Mouse (Mus musculus) CD4-positive helper T cell, adult 2 months (primary cell): ENCODE results near the gene Ube2n.

Experiments
- DNase-seq: peaks from one replicate; pipeline ENCODE4 v3.0.0-alpha.2; 2012; ENCODE audit warnings: low read depth, missing footprints, low spot score

Gene Ube2n

DNA sequence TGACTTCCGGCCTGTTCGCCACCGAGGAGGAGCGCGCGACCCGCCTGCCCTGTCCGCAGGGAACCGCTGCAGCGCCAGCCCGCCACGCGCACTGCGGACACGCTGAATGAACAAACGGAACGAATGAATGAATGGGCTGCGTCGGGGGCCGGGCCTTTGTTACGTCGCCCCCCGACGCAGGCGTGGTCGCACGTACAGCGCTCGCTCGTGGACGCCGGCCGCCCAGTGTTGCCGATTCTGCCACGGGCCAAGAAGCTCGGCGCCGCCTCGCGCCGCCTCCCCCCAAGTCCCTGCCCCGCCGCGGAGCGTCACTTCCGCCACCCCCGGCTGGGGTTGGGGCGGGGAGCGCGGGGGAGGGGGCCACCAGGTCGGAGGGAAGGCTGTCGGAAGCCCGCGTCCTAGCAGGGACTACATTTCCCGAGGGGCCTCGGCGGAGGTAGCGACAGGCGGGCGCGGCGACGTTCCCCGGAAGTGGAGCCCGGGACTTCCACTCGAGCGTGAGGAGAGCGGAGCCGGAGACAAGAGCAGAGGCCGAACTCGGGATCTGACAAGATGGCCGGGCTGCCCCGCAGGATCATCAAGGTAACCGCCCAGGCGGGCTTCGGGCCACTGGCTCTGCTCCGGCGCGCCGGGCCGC is at the start of gene Ube2n:
Ube2n (plus strand) TSS at position 490 of the 637 bp plus-strand sequence.
- DNase-seq = peak; percentile 97

DNA sequence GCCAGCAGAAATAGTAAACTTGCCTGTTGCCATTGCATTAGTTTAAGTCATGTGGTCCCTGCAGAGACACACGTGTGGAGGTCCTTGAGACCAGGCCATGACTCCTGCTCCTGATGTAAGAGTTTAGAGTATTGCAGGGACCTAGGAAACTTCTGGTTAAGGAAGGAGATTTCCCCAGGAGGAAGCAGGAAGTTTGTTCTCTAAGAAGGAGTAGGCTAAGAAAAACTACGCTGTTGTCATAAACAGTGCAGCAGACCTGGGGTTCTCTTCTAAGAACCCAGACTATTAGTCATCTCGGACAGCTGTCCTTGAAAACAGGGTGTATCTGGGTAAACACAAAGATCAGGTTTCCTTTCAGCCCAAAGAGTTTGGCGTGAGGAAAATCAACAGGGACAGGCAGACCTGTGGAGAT is 49.5 kb upstream of the Ube2n start:
- DNase-seq = no peak

DNA sequence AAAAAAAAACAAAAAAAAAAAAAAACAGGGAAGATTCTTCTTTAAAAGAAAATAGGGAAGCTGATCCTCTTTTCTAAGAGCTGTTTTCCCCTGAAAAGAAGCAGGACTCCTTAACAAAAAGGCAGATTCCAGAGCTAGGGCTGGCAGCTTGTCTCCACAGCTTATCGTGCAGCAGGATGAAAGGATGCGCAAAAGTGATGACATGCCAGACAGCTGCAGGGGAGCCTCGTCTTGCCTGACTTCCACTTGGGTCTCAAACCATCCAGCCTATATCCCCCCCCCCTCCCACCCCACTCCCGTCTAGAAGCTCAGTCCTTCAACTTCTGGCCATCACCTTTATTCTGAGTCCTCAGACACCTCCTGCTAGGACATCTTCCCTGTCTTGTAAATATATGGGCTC is 46.1 kb upstream of the Ube2n start:
- DNase-seq = no peak

DNA sequence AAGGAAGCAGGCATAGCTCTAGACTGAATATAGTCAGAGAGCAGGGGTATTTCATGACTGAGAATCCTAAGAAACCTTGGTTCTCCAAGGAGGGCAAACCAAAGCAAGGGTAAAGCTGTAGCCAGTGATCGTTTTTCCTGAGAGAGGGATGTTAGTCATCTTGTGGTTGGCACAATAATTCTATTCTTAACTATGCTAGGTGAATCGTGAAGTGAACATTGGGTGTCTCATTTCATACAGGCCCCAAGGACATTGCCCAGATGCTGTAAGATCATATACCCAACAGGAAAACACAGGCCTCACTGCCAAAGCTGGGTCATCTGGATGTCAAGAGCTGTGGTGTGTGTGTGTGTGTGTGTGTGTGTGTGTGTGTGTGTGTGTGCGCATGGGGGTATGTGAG is 43.8 kb upstream of the Ube2n start:
- no peak for DNase-seq

DNA sequence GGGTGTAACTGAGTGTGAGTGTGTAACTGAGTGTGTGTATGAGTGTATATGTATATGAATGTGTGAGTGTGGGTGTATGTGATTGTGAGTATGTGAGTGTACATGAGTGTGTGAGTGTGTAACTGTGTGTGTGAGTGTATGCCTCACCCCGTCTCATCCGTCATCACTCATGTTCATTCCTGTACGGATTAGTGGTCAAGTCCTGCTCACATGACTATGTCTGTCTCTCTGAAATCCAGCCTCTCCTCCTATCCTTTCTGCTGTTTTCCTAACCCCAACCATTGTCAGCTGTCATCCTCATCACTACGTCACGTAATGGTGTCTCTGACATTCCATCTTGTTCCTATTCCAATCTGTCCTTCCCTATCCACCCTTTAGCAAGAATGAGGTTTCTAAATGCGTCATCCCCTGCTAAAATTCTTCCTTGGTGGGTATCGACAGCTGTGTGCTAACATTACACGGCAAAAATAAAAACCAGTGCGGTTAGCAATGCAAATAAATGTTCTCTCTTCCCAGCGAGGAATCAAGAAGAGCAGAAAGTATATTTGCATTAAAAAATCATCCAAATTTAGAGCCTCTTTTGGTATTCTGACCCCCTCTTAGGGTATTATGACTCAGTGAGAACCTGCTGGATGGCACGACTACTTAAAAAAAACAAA is 42.9 kb upstream of the Ube2n start:
- DNase-seq = no peak

DNA sequence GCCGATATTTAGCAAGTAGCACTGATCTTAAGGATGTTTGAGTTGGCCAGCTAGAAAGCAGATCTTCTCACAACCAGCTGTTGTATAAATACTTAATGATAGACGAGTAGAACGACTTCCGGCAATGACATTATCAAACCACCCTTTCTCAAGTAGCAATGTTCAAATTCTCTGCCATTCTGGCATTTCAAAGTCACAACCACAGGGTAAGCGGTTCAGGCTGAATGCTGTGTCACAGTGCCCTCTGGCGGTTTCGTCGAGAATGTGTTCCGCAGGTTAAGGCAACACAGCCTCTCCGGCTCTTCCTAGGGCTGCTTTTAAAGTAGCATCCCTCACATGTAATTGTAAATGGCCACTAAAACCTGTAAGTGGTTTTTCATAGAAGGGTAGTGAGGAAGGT is 39.0 kb upstream of the Ube2n start:
- peak; percentile 75 for DNase-seq

DNA sequence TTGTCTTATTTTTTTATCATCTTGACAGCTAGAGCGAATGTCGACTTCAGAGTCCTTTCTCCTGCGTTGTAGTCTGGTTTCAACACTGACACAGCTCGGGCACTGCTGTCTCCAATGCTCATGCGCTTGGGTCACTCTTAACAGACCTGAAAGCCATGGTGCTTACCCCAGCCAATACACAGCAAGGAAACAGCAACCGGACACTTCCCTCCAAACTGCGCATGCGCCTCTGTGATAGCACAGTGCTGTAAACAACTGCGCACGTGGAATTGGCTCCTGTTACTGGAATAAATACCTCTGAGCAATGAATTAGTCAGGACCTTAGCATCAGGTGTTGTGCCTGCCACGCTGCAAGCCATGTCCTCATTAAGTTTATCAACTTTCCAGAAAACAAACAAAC is 37.4 kb upstream of the Ube2n start:
- no peak for DNase-seq

DNA sequence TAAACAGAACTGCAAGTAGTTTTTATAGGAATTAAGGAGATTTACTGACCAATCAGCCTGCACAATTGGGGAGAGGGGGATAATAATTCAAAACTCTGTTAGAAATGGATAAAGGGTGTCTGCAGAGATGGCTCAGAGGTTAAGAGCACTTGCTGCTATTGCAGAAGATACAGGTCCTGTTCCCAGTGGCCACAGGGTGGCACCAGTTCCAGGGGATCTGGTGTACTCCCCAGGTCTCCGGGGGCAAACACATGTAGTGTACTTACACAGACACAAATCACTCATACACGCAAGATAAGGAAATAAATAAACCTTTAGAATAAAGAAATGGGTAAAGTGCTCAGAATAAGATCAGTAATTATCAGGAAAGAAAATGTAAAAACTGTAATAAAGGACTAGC is 25.3 kb upstream of the Ube2n start:
- DNase-seq = no peak

DNA sequence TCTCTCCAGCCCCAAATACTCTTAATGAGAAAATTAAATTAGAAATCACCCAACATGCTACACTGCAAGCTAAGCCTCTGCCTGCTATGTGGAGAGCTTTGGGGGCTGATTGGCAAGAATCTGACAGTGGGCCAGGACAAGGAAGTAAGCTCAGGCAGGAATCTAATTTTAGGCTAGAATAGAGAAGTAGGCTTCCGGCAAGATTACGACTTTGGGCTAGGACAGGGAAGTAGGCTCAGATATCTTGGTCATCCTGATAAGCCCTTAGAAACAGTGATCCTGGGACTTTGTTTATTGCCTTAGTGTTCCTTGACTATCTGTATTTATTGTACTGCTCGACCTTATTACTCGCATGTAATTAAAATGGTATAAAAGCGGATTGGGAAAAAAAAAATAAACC is 20.7 kb upstream of the Ube2n start:
- DNase-seq = no peak

DNA sequence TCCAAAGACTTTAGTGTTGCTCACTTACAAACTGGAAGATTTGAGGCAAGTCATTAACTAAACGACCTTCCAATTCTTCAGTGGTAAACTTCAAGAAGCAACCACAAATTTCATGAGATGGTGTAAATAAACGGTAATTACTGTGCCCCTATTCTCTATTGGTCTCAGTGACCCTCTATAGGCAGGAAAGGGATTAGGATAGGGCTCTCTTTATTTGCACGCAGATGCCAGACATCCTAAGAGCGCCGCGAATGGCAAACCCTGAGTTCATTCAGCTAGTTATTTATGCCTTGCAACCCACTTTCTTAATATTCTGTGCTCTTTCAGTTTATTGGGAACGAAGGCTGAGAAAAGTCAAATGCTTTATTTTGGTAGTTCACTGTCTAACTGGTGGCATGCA is 13.9 kb upstream of the Ube2n start:
- no peak for DNase-seq

DNA sequence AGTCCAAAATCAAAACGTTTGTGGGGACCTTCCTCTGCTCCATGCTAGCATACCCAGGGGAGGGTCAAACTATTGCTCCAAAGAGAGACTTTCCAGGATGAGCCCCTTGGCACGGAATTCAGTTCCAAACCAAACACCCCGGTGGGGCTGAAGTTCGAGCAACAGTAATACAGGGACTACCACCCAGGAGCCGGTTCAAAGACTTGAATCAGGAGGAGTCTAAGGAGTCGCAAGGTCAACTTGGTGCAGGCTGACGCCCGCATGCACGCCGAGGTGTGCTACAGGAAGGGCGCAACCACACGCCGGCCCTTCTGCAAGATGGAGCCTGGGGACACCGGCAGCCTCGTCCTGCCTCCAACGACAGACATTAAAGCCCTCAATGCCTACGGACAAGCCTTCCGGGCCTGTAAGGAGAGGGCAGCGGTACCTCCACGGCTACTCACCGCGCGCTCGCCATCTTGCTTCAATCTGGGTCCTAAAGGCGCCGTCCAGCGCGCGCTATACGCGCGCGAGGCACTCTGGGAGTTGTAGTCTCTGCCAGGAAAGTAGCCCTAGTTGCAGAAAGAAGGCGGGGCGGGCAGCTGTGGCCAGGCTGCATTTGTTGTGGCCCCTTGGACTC is 13.4 kb upstream of the Ube2n start, which contains the start of gene Mrpl42:
Mrpl42 (minus strand) TSS at position 478 of the 619 bp plus-strand sequence.
- DNase-seq = peak; percentile 83

DNA sequence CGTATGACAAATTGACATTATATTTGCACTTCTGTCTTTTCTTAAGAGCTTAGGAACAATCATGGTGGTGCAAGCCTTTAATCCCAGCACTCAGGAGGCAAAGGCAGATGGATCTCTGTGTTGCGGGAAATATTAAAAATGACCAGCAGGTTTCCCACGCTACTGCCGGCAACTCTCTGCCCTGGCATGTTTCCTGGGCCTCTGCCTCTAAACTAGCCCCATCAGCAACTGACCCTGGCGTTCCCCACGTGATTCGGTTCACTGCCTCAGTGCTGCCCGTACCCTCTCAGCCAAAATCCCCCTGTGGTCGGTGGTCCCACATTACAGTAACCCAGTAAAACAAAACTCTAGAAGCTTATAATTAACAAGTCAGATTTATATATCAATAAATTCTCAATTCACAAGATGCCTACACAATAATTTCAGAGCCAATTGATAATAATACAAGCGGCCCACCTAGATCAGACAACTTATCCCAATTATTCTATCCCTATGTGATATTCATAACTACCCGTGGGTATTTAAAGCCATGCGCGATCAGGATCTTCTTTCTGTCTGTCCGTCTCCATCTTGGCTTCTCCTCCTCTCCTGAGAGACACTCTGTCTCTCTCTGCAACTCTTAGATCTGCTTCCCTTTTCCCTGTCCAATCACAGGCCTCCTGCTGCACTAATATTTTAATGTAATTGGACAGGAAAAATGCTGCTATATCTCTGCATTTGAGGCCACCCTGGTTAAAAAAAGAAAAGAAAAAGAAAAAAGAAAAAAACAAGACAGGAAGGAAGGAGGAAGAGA is 11.3 kb upstream of the Ube2n start:
- no peak for DNase-seq

DNA sequence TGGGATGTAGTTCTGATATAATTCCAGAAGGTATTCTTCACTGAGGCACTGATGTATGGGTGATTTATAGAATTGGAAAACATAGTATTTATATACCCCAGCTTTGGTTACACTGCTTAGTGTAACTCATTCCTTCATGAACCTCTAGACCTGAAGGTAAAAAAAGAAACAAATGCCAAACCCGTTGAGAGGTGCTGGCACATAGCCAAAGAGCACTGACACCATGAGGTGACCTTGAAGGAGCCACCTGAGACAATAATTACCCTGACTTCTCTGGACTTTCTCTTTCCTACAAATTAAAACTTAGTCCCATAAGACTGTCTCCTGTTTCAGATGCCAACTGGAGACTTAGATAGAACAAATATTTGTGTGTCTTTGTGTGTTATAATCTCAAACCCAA is 10.6 kb upstream of the Ube2n start:
- DNase-seq = no peak

DNA sequence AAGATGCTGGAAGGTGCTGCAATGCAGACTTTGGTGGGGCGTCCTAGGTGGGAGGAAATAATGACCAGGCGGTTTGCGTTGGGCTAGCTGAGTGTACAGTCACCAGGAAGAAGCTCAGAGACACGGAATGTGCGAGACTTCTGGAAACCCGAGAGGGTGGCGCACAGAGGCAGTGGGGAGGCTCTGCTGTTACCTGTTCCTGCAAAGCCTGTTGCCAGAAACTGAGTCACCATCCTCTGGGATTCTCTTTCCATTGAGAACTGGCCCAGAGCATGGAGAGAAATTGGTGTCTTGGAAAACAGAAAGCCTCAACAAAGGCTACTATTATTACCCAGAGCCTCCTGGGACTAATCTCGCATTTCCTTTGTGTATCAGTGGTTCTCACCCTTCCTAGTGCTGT is 6.8 kb upstream of the Ube2n start:
- DNase-seq = no peak

DNA sequence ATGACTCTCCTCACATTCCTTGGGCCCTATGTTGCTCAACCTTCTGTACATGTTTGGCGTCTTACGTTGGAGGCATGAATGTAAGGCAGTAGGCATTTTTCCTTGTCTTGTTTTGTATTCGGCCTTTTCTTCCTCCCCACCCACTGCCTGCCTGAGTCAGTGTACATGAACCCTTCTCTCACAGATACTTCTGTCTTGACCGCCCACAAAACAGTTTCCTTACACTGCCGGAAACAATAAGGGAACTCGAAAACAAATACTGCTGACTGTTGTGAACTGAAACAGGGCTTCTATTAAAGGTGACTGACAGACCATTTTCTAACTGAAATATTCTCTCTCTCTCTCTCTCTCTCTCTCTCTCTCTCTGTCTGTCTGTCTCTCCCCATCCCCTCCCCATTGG is 6.2 kb upstream of the Ube2n start:
- DNase-seq = peak; percentile 39

DNA sequence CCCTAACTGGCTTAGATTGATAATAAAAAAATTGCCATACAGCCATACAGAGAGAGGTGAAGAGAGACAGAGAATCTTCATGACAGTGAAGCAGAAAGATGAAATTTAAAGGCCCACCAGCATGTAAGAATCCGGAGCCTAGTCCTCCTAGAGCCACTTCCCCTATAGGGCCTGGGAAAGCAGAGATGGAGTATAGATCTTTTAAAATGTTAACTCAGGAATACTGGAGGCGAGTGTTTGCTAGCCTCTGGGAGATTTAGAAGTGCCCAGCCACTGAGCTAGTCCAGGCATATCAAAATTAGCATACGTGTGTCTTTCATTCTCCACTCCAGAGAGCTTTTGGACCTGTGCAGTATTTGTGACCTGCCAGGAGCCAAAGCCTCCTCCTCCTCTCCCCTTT is 5.7 kb upstream of the Ube2n start:
- DNase-seq = no peak

DNA sequence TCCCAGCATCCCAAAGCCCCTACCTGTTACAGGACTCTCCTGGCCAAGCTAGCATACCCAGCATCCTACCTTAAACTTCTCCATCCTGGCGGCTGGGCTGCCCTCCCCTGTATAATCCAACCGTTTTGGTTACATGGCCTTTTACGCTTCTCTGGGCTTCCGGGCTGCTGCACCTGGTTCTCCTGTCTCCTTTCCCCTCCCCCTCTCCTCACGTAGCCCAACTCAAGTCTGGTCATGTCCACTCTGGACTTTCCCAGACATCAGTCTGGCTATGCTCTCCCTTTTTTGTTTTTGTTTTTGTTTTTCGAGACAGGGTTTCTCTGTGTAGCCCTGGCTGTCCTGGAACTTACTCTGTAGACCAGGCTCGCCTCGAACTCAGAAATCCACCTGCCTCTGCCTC is 2.3 kb upstream of the Ube2n start:
- no peak for DNase-seq

DNA sequence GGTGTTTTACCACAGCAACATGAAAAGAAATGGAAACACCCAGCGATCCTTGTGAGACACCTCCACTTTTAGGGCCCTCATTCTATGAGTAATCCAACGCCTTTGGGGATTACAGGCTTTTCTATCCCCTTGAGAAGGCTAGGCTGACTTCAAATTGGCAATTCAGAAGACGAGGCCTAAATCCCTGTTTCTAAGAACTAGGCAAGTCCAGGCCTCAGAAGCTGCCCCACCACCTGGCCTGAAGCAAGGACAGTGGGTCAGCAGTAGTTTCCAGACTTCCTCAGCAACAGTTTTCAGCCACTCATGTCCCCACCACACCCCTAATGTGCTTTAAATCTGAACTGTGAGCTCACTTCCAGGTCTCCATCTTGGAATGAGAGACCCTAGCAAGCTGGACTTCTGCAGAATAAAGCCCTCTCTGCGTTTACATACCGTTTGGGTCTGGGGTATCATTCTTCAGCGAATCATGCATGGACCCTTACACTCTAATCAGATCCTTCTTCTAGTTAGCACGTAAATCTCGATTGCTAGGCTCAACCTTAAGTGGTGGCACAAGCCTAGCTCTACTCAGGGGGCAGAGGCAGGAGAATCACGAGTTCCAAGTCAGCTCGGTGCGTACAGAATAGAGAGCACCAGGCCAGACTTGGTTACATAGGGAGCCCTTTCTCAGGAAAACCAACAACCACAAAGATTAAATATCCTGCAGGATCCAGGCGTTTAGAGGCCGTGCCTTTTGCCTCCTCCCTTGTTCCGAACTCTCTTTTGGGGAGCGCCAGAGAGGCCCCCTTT is 983 bp upstream of the Ube2n start:
- no peak for DNase-seq

DNA sequence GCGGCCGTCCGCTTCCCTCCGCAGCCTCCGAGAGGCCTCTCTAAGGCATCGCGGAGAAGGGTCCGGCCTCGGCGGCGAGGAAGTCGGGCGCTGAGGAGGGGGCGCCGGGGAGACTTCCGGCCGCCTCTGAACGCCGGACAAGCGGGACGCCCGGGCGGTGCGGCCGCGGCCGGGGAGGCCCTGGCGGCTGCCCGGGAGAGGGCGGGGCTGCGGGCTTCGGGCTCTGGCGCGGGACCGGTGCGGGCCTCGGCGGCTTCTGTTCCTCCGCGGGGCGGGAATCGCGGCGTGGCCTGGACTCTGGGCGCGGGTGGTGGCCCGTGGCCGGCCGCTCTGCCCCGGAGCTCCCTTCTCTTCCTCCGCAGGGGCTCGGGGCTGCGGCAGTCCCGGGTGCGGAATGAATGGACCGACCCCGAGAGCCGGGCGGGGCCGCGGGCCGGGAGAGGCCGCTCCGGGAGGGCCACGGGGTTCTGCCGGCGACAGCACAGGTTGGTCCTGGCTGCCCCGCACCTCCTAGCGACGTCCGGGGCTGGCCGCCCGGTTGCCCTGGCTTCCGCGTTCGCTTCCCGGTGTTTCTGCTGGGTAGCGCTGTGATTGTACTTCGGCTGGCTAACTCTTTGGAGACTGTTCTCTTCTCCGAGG is 467 bp downstream of the Ube2n start:
- DNase-seq = peak; percentile 61

DNA sequence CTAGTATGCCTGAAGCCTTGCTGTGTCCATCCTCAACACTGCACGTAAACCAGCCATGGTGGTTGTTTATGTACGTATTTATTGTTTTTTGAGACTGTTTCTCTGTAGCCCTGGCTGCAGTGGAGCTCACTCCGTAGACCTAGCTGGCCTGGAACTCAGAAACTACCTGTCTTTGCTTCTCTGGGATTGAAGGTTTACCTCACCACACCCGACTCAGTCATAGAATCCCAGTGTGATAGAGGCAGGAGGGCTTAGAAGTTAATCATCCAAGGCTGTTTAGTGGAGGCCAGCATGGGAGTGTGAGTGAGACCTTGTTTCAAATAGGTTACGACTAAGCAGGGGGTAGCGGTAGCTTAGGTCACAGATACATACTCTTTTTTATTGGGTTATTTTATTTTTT is 2.7 kb downstream of the Ube2n start:
- no peak for DNase-seq

DNA sequence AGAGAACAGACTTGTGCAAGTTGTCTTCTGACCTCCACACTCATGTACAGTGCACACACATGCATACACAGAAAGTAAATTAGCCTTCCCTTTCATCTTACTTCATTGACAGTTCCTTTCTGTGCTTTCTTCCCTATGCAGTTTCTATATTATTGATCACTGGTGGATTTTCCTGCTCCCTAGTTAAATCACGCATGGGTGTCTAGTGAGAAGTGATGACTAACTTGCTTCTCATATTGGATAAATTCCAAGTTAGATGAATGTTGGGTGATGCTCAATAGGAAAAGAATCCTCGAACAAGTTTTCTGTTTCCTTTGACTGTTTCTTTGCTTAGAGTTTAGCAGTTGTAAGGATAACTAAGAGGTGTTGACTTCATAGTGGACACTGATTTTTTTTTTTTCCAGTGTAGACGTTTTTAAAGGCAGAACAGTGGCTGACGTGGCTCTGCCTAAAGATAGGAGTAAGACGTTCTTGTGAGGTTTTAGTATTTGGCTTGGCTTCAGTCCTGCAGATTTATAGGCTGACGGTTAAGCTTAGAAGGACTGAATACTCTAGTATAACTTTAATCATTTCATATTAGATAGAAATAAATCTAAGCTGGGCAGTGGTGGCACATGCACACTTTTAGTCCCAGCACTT is 10.2 kb downstream of the Ube2n start:
- DNase-seq = no peak
